Mouse (Mus musculus): ENCODE data around the gene Akap6. TPM values are rescaled to one million over a fixed set of nuclear protein-coding genes. Genes with fewer than 3 reads are reported as not detected.

Akap6 gene
- polyA plus RNA-seq, 1 experiment from 2014 or later, result 0.94 TPM

DNA sequence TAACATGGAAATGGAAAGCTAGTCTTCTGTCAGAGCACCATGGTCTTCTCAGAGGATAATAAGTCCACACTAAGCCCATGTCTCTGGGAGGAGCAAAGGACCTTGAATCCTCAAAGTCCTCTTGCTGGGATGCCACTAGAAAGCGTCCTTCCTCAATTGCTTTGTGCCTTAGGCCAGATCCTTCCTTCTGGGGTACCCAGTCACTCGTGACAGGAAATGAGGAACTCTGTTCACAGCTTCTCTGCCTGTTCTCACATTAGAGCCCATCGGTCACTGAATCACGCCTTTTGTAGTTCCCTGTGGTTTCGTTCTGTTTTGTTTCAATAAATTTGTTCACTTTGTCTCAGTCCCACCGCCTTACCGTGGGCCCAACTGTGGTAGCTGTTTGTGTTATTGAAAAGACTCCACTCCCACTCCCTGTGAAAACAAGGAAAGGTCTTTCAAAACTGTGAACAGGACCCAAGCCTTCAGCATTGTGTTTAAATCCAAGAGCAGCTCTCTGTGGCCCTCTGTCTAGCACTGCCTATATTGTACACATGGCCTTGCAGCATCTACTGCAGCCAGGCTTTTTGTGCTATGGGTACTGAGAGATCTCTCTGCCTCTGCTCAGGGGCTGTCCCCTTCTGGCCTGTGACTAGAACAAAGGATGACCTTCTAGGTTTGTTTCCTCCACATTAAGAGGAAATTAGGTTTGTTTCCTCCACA lies 151.3 kb downstream of the Akap6 start:
- ATAC-seq (ENCODE audit: insufficient number of reproducible peaks, insufficient read depth, low FRiP score, low TSS enrichment, low read depth), result no peak
- Histone ChIP-seq H3K27ac (no peak overlapping the region), H3K4me3 (replicated peaks) (no peak overlapping the region), H3K9ac (replicated peaks) (no peak overlapping the region), H3K9me3 (no peaks in the 10 kb centered on the region), H3K36me3 (no peaks in the 10 kb centered on the region), H3K27me3 (no peaks in the 10 kb centered on the region), H3K4me2 (no peak overlapping the region), H3K4me1 (replicated peaks) (peaks cover 7% of the 10 kb centered on the region)
- 70% methylated on average over 7 of the region's 7 CpGs for WGBS

- Histone ChIP-seq H3K27ac (no peak overlapping the region), H3K27me3 (no peaks in the 10 kb centered on the region)
- 84% methylated on average over 5 of the region's 5 CpGs for WGBS
Observed at GRCm38 (mm10) chr12:52851221-52851620, 152.0 kb downstream of the Akap6 start.

GRCm38 (mm10) chr12:52854236-52854679 lies 155.1 kb downstream of the Akap6 start:
- H3K27me3 ChIP-seq, result no peaks in the 10 kb centered on the region
- no peaks in the 10 kb centered on the region for H3K36me3 ChIP-seq
- 73% methylated on average over 7 of the region's 7 CpGs for WGBS
- H3K4me1 ChIP-seq (replicated peaks), result no peaks in the 10 kb centered on the region
- H3K4me3 ChIP-seq (replicated peaks), result no peak overlapping the region
- no peak overlapping the region for H3K9ac ChIP-seq (replicated peaks)
- H3K9me3 ChIP-seq, result no peaks in the 10 kb centered on the region
- no peak for ATAC-seq (ENCODE audit: insufficient number of reproducible peaks, insufficient read depth, low FRiP score, low TSS enrichment, low read depth)
- no peak overlapping the region for H3K4me2 ChIP-seq
- H3K27ac ChIP-seq, result peak overlapping the region; percentile 23; the same call in 1 of the 2 replicates

More at GRCm38 (mm10) chr12:52851221-52851620, 152.0 kb downstream of the Akap6 start:
- Histone ChIP-seq H3K9ac (replicated peaks) (no peak overlapping the region), H3K36me3 (no peaks in the 10 kb centered on the region), H3K4me3 (replicated peaks) (no peak overlapping the region), H3K4me2 (no peak overlapping the region), H3K4me1 (replicated peaks) (peaks cover 7% of the 10 kb centered on the region), H3K9me3 (no peaks in the 10 kb centered on the region)
- ATAC-seq (ENCODE audit: insufficient number of reproducible peaks, insufficient read depth, low FRiP score, low TSS enrichment, low read depth), result no peak

GRCm38 (mm10) chr12:52856104-52856503 lies 156.9 kb downstream of the Akap6 start:
- Histone ChIP-seq H3K9me3 (no peaks in the 10 kb centered on the region), H3K36me3 (no peaks in the 10 kb centered on the region), H3K4me2 (no peak overlapping the region), H3K4me1 (replicated peaks) (no peaks in the 10 kb centered on the region), H3K27me3 (no peaks in the 10 kb centered on the region), H3K4me3 (replicated peaks) (no peak overlapping the region), H3K27ac (no peak overlapping the region), H3K9ac (replicated peaks) (no peak overlapping the region)
- no peak for ATAC-seq (ENCODE audit: insufficient number of reproducible peaks, insufficient read depth, low FRiP score, low TSS enrichment, low read depth)
- WGBS, result 69% methylated on average over 1 of the region's 1 CpGs

GRCm38 (mm10) chr12:52857306-52857705 lies 158.1 kb downstream of the Akap6 start:
- no peaks in the 10 kb centered on the region for H3K9me3 ChIP-seq
- H3K4me2 ChIP-seq, result no peak overlapping the region
- no peak overlapping the region for H3K27ac ChIP-seq
- no peaks in the 10 kb centered on the region for H3K27me3 ChIP-seq
- H3K4me1 ChIP-seq (replicated peaks), result no peaks in the 10 kb centered on the region
- ATAC-seq (ENCODE audit: insufficient number of reproducible peaks, insufficient read depth, low FRiP score, low TSS enrichment, low read depth), result no peak
- no peak overlapping the region for H3K4me3 ChIP-seq (replicated peaks)
- no peaks in the 10 kb centered on the region for H3K36me3 ChIP-seq
- H3K9ac ChIP-seq (replicated peaks), result no peak overlapping the region
- WGBS, result 87% methylated on average over 4 of the region's 4 CpGs

GRCm38 (mm10) chr12:52861922-52862321 lies 162.7 kb downstream of the Akap6 start:
- no peak overlapping the region for H3K27ac ChIP-seq
- H3K9ac ChIP-seq (replicated peaks), result no peak overlapping the region
- H3K36me3 ChIP-seq, result no peaks in the 10 kb centered on the region
- H3K4me3 ChIP-seq (replicated peaks), result no peak overlapping the region
- H3K4me2 ChIP-seq, result no peak overlapping the region
- H3K9me3 ChIP-seq, result peaks cover 10% of the 10 kb centered on the region; the same call in 1 of the 2 replicates
- H3K4me1 ChIP-seq (replicated peaks), result no peaks in the 10 kb centered on the region
- no peak for ATAC-seq (ENCODE audit: insufficient number of reproducible peaks, insufficient read depth, low FRiP score, low TSS enrichment, low read depth)
- no peaks in the 10 kb centered on the region for H3K27me3 ChIP-seq
- 88% methylated on average over 3 of the region's 3 CpGs for WGBS

DNA sequence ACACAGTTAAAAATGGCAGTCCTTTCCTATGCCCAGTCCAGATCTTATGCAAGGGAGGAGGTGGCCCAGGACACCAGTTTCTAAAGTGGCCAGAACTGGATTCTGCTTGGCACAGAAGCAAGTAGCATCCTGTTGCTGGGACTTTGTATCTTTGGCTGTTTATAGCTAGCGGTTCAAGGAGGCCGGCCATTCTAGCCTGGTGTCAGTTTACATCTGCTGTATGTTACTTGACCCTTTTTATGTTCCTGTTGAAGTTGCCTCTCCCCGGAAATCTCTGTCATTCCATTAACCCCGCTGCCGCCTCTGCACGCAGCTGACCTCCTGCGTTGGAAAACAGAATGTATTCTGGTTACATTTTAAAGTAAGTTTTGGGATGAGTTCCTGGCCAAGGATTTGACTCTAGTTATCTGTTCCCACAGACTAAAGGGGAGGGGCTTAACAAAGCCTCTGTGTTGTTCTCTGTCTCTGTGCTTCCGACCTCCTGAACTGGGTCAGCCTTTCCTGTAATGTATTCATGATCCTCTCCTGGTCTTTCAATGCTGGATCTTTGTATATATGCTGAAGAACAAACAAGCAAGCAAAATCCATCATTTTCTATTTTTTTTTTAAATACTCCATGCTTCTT lies 168.9 kb downstream of the Akap6 start:
- ATAC-seq (ENCODE audit: insufficient number of reproducible peaks, insufficient read depth, low FRiP score, low TSS enrichment, low read depth), result 0 out of 2 replicates have a peak, but pooled peaks have one; percentile 37
- Histone ChIP-seq H3K27ac (no peak overlapping the region), H3K4me2 (peak overlapping the region; percentile 30), H3K4me3 (replicated peaks) (no peak overlapping the region), H3K4me1 (replicated peaks) (peaks cover 6% of the 10 kb centered on the region; the same call in 1 of the 2 replicates), H3K9ac (replicated peaks) (no peak overlapping the region), H3K27me3 (no peaks in the 10 kb centered on the region), H3K36me3 (no peaks in the 10 kb centered on the region), H3K9me3 (peaks cover 10% of the 10 kb centered on the region; the same call in 1 of the 2 replicates)
- 4% methylated on average over 8 of the region's 8 CpGs for WGBS

DNA sequence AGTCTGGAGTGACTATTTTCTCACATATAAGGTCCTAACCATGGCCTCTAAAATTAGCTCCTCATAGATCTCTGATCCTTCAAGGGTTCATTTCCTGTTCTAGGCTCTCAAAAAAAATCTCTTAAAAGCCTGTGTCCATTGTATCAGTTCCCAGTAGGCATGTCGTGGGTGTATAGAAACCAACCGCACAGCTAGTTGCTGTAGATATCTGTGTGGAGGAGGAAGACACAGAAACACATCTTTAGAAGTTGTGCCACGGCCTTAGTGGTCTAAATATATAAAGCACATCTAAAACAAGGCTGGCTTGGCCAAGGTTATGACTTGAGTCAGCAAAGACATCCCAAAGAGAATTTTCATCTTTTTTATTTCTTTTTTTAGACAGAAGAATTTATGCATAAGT lies 172.4 kb downstream of the Akap6 start:
- 87% methylated on average over 3 of the region's 3 CpGs for WGBS
- no peak for ATAC-seq (ENCODE audit: insufficient number of reproducible peaks, insufficient read depth, low FRiP score, low TSS enrichment, low read depth)

DNA sequence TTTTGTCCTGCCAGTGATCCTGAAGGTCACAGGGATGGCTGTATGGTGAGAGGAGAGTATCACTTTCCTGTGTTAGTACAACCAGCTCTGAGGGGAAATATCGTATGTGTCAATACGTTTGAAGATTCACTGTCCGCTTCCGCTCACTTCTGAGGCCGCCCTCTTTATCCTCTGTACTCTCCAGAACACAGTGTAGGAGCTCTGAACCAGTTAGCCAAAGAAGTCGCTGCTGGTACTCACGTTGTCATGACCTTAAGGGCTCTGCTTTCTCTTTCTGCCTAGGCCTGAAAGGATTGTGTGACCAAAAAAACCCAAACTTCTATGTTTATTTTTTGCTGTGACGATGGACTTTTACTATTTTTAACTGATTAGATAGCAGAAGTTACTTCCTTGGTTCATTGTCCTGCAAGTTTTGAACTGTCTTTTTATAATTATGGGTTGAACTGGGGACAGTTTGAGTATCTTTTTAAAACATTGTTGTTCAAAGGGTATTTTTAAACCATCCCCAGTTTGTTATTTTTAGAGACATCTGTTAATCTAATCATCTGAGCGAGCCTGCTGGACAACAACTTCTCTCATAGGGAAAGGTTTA lies 175.2 kb downstream of the Akap6 start:
- WGBS, result 84% methylated on average over 9 of the region's 9 CpGs
- no peak overlapping the region for H3K4me2 ChIP-seq
- no peak for ATAC-seq (ENCODE audit: insufficient number of reproducible peaks, insufficient read depth, low FRiP score, low TSS enrichment, low read depth)
- H3K27ac ChIP-seq, result no peak overlapping the region
- no peaks in the 10 kb centered on the region for H3K36me3 ChIP-seq
- H3K4me1 ChIP-seq (replicated peaks), result peaks cover 7% of the 10 kb centered on the region
- no peak overlapping the region for H3K4me3 ChIP-seq (replicated peaks)
- H3K9ac ChIP-seq (replicated peaks), result no peak overlapping the region
- H3K27me3 ChIP-seq, result no peaks in the 10 kb centered on the region
- no peaks in the 10 kb centered on the region for H3K9me3 ChIP-seq

More for the DNA sequence above, 172.4 kb downstream of the Akap6 start:
- peaks cover 1% of the 10 kb centered on the region; the same call in 1 of the 2 replicates for H3K9me3 ChIP-seq
- no peak overlapping the region for H3K4me3 ChIP-seq (replicated peaks)
- no peak overlapping the region for H3K9ac ChIP-seq (replicated peaks)
- peaks cover 13% of the 10 kb centered on the region for H3K4me1 ChIP-seq (replicated peaks)
- no peak overlapping the region for H3K4me2 ChIP-seq
- H3K36me3 ChIP-seq, result no peaks in the 10 kb centered on the region
- H3K27me3 ChIP-seq, result no peaks in the 10 kb centered on the region
- no peak overlapping the region for H3K27ac ChIP-seq

DNA sequence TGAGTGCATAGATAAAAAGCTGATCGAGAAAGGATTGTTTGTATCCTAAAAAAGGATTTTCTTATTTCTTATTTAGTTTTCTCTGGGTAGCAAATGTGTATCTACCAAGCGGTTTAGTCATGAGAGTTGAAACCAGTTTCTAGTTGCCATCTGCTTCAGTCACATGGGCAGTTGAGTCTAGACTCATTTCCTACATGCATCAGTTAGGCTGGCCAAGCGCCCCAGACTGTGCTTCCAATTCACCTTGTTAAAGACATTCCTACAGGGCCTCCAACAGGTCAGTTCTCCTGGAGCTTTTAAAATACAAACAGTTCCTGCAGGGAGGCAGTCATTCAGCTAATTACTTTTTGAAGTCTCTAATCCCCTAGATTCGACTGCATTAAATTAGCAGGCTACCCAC lies 176.9 kb downstream of the Akap6 start:
- H3K4me1 ChIP-seq (replicated peaks), result peaks cover 7% of the 10 kb centered on the region
- H3K9ac ChIP-seq (replicated peaks), result no peak overlapping the region
- H3K36me3 ChIP-seq, result no peaks in the 10 kb centered on the region
- 33% methylated on average over 4 of the region's 4 CpGs for WGBS
- no peaks in the 10 kb centered on the region for H3K27me3 ChIP-seq
- H3K4me2 ChIP-seq, result no peak overlapping the region
- no peak overlapping the region for H3K27ac ChIP-seq
- no peaks in the 10 kb centered on the region for H3K9me3 ChIP-seq
- ATAC-seq (ENCODE audit: insufficient number of reproducible peaks, insufficient read depth, low FRiP score, low TSS enrichment, low read depth), result no peak
- no peak overlapping the region for H3K4me3 ChIP-seq (replicated peaks)

- Histone ChIP-seq H3K27me3 (no peaks in the 10 kb centered on the region), H3K27ac (no peak overlapping the region), H3K9ac (replicated peaks) (no peak overlapping the region), H3K36me3 (no peaks in the 10 kb centered on the region), H3K4me1 (replicated peaks) (peaks cover 7% of the 10 kb centered on the region), H3K4me3 (replicated peaks) (no peak overlapping the region), H3K4me2 (no peak overlapping the region), H3K9me3 (no peaks in the 10 kb centered on the region)
- 81% methylated on average over 8 of the region's 8 CpGs for WGBS
- no peak for ATAC-seq (ENCODE audit: insufficient number of reproducible peaks, insufficient read depth, low FRiP score, low TSS enrichment, low read depth)
Observed at GRCm38 (mm10) chr12:52876978-52877769, 178.0 kb downstream of the Akap6 start.
